Mouse (Mus musculus): Measurements from ENCODE around the gene Serpina7.

DNA sequence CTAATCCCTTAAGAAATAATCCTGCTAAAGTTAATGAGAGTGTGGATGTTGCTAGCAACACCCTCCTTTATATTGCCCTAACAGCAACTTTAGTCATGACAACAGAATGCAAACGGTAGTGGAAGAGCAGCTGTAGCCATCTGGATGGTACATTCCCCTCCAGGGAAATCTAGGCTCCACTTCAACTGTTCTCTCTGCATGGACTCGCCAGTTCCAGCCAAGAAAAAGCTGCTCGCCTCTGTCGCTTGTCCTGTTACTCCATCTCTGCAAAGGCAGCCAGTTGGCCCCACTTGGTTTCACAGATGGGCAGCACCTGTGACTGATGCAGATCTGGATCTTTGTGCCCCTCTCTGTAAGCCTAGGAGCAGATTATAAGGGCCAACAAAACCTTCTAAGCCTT lies 49.0 kb upstream of the Serpina7 start:
- TF ChIP-seq CTCF (IDR thresholded peaks at IDR 0.05; ENCODE audit: low read depth, low read length) (no peak), POLR2A (IDR thresholded peaks at IDR 0.05; ENCODE audit: extremely low read depth, insufficient read depth, low read length) (no peak)
